Mouse (Mus musculus) midbrain, embryonic 11.5 days (tissue): ENCODE data around the gene Trim63. TPM values are rescaled to one million over a fixed set of nuclear protein-coding genes. Genes with fewer than 3 reads are reported as not detected.

Experiments used
- ATAC-seq: fragments of 200-750 bp; cut with Nextera tagmentation; 2 replicates; pipeline ENCODE4 v1.8.0; 2017; ENCODE audit warnings: moderate TSS enrichment, moderate library complexity; ENCODE audit not compliant: low FRiP score
- DNase-seq: peaks from one replicate; pipeline ENCODE4 v3.0.0; 2015; ENCODE audit warnings: low spot score; ENCODE audit errors: missing footprints
- H3K27ac ChIP-seq: fragments of 300-500 bp; sonication (generic); 2 replicates; pipeline ENCODE4 v1.5.1; 2014; ENCODE audit warnings: low read depth, low read length
- H3K27me3 ChIP-seq: fragments of 300-500 bp; sonication (generic); 2 replicates; pipeline ENCODE4 v1.6.1; 2014; ENCODE audit warnings: mild to moderate bottlenecking, low read length, moderate library complexity, mixed read lengths; ENCODE audit not compliant: control insufficient read depth, insufficient read depth
- H3K36me3 ChIP-seq: fragments of 300-500 bp; sonication (generic); 2 replicates; pipeline ENCODE4 v1.6.1; 2014; ENCODE audit warnings: mild to moderate bottlenecking, low read length, moderate library complexity, mixed read lengths; ENCODE audit not compliant: control insufficient read depth, insufficient read depth
- H3K4me1 ChIP-seq: fragments of 300-500 bp; sonication (generic); 2 replicates; pipeline ENCODE4 v1.6.1; 2014; ENCODE audit warnings: low read length; ENCODE audit not compliant: control insufficient read depth, insufficient read depth
- H3K4me2 ChIP-seq: fragments of 300-500 bp; sonication (generic); 2 replicates; pipeline ENCODE4 v1.6.1; 2014; ENCODE audit warnings: mild to moderate bottlenecking, moderate library complexity
- H3K4me3 ChIP-seq: fragments of 300-500 bp; sonication (generic); 2 replicates; pipeline ENCODE4 v1.5.1; 2014; ENCODE audit warnings: low read depth, low read length
- H3K9ac ChIP-seq: fragments of 300-500 bp; sonication (generic); 2 replicates; pipeline ENCODE4 v1.6.1; 2014; ENCODE audit warnings: low read length
- H3K9me3 ChIP-seq: fragments of 300-500 bp; sonication (generic); 2 replicates; pipeline ENCODE4 v1.6.1; 2016; ENCODE audit warnings: low read length; ENCODE audit not compliant: control insufficient read depth
- WGBS: fragments of 180-500 bp; shearing (Covaris S2); extraction: QIAGEN DNeasy Blood & Tissue Kit; methylation state at CpG from one replicate; pipeline ENCODE4 v1.1.7; 2014; 5-methylcytosine and 5-hydroxymethylcytosine counted together
- polyA plus RNA-seq: library from polyadenylated mRNA; unstranded; fragments of >200 nt; fragmentation: Nextera tagmentation; extraction: Ambion mirVana; gene quantifications from 2 replicates; pipeline ENCODE4 v1.2.1, GENCODE M21; 2014

The Trim63 gene
- polyA plus RNA-seq, 1 experiment from 2014 or later, result not detected

DNA sequence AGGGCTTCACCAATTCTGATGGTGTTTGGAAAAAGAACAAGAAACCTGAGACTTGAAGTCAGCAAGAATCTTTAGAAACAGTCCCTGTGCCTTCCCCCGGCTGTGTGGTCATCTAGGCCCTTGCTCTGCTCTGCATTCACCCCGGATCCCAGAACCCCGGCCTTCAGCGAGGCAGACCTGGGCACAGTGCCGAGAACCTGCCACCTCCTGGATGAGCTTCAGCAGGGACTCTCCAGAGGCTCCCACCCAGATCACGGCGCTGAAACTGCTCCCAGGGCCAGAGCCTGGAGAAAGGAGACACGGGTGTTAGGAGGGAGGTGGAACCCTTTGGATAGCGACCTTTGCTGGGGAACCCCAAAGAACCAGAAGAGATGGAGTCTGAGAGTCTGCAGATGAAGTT is 47.2 kb downstream of the Trim63 start:
- Histone ChIP-seq H3K27me3 (peaks cover 6% of the 10 kb centered on the region; the same call in 1 of the 2 replicates), H3K4me1 (no peaks in the 10 kb centered on the region; the same call in 1 of the 2 replicates), H3K36me3 (no peaks in the 10 kb centered on the region), H3K9ac (no peak overlapping the region), H3K27ac (no peak overlapping the region), H3K4me2 (no peak overlapping the region), H3K9me3 (no peaks in the 10 kb centered on the region), H3K4me3 (no peak overlapping the region)
- no peak for ATAC-seq
- WGBS, result 72% methylated on average over 9 of the region's 9 CpGs
- no peak for DNase-seq

DNA sequence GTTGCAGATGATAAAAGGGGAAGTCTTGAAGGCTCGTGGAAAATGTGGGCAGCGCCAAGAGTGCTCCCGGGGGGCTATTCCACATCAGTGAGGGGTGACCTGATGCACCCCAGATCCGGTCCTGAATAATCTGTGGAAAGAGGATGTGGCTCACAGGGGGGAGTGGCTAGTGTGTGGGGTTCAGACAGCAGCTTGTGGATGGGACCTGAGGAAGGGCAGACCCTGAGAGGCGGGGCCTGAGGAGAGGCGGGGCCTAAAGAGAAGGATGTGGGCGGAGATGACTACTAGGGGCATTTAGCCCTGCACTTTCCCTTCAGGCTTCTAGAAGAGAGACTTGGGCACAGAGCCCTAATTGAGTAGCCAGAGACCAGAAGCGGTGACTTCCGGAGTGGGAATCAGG is 47.7 kb downstream of the Trim63 start:
- whole genome bisulfite sequencing, result 22% methylated on average over 9 of the region's 9 CpGs
- Histone ChIP-seq H3K9me3 (no peaks in the 10 kb centered on the region), H3K4me1 (no peaks in the 10 kb centered on the region), H3K27me3 (peaks cover 2% of the 10 kb centered on the region; the same call in 1 of the 2 replicates), H3K4me3 (no peak overlapping the region), H3K4me2 (no peak overlapping the region), H3K36me3 (no peaks in the 10 kb centered on the region), H3K9ac (no peak overlapping the region), H3K27ac (no peak overlapping the region)
- DNase-seq (no peak), ATAC-seq (no peak)

DNA sequence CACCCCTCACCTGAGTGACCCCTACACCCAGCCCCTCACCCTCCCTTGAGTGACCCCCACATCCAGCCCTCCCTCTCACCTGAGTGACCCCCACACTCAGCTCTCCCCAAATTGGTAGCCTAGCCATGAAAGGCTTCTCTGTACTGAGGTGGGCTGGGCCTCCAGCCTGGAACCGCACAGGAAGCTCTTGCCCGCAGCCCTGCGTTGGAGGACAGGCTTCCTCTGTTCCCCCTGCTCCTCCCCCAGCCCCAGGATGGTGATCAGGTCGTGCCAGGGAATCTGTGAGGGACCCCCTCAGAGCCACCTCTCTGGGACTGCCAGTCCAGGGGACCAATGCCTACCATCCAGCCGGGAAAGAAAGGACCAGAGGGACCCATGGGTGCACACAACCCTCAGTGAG is 50.4 kb downstream of the Trim63 start:
- peaks cover 18% of the 10 kb centered on the region for H3K27me3 ChIP-seq
- H3K36me3 ChIP-seq, result no peaks in the 10 kb centered on the region
- no peak for DNase-seq
- 47% methylated on average over 5 of the region's 5 CpGs for WGBS
- no peak overlapping the region for H3K4me3 ChIP-seq
- no peak for ATAC-seq
- no peak overlapping the region for H3K27ac ChIP-seq
- H3K4me2 ChIP-seq, result no peak overlapping the region
- no peak overlapping the region for H3K9ac ChIP-seq
- H3K4me1 ChIP-seq, result no peaks in the 10 kb centered on the region
- H3K9me3 ChIP-seq, result no peaks in the 10 kb centered on the region

DNA sequence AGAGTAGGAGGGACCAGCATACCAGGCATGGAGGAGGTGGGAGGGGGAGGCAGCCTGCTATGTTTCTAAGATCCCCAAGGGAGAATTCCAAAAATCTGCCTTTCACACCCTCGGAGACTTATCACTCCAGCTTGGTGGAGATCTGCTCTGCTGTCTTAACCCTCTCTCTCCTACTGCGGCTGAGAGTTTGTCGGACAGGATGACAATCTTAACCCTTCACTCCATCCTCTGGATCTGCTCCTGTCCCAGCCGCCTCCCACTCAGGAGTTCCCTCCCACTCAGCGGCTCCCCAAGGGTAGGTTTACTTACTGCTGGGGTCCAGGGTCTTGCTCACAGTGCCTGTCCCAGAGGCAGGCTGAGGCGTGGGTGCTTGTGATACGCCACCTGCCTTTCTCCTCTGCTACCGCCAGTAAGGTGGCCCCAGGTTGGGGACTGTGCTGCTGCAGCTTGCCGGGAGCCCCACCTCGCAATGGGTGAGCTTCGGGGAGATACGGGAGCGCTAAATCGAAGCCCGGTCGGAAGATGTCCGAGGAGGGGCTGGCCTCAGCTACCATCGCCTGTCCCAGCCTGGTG is 55.8 kb downstream of the Trim63 start:
- Histone ChIP-seq H3K9ac (peak overlapping the region; percentile 44; the same call in 1 of the 2 replicates), H3K9me3 (no peaks in the 10 kb centered on the region), H3K27ac (no peak overlapping the region), H3K27me3 (peaks cover 37% of the 10 kb centered on the region), H3K4me3 (peak overlapping the region; percentile 37), H3K4me2 (peak overlapping the region; percentile 70), H3K36me3 (no peaks in the 10 kb centered on the region), H3K4me1 (peaks cover 13% of the 10 kb centered on the region)
- WGBS, result under 1% methylated on average over 18 of the region's 18 CpGs
- peak; percentile 85 for DNase-seq
- no peak for ATAC-seq

DNA sequence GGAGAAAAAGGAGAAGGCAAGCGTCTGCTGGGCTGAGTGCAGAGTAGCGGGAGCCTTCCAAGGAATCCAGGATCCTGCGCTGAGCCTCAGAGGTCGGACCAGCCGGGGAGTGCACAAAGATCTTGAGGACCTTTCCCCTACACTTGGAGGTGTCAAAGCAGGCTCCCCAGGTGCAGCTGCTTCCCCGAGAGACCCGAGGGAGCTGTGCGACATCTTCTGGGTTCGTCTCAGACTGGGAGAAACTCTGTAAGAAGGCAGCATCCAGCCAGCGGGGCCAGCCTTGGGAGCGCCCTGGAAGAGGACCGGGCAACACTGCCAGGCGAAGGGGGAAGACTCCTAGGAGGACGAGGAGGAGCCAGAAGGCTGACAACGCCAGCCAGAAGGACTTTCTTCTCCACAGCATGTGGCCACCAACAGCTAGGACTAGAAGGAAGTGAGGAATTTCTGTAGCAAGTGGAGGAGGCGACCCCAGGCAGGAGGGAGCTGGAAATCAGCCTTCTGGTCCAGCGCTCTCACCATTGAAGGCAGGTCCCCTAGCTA is 56.5 kb downstream of the Trim63 start:
- H3K4me1 ChIP-seq, result peaks cover 13% of the 10 kb centered on the region
- WGBS, result 1% methylated on average over 17 of the region's 17 CpGs
- H3K27me3 ChIP-seq, result peaks cover 37% of the 10 kb centered on the region
- no peaks in the 10 kb centered on the region for H3K9me3 ChIP-seq
- peak overlapping the region; percentile 37 for H3K4me3 ChIP-seq
- H3K9ac ChIP-seq, result peak overlapping the region; percentile 44; the same call in 1 of the 2 replicates
- DNase-seq (peak; percentile 92), ATAC-seq (no peak)
- H3K36me3 ChIP-seq, result no peaks in the 10 kb centered on the region
- no peak overlapping the region for H3K27ac ChIP-seq
- H3K4me2 ChIP-seq, result peak overlapping the region; percentile 70

DNA sequence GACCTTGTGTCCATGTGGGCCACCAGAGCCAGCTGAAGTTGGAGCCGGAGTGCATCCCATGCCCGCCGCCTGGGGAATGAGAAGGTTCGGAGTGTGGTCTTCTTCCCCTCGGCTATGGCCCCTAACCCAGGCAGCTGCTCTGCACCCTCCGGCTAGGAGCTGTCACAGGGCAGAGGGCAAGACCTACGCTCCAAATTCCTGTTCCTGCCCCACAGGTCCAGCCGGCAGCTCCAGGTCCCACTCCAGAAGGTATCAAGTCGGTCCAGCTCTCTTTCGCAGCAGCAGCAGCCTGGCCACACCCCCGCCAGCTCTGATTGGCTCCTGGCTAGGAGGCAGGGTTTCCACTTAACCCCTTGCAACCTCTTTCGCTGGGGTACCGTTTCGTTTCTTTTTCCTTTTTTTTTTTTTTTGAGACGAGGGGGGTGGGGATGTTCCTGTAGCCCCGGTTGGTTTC is 57.4 kb downstream of the Trim63 start:
- Histone ChIP-seq H3K9me3 (no peaks in the 10 kb centered on the region), H3K27ac (no peak overlapping the region), H3K4me2 (peak overlapping the region; percentile 70), H3K9ac (peak overlapping the region; percentile 22), H3K4me1 (peaks cover 13% of the 10 kb centered on the region), H3K36me3 (no peaks in the 10 kb centered on the region), H3K27me3 (peaks cover 37% of the 10 kb centered on the region), H3K4me3 (peak overlapping the region; percentile 37)
- under 1% methylated on average over 16 of the region's 16 CpGs for WGBS
- DNase-seq, result peak; percentile 96
- peak; percentile 71 for ATAC-seq

DNA sequence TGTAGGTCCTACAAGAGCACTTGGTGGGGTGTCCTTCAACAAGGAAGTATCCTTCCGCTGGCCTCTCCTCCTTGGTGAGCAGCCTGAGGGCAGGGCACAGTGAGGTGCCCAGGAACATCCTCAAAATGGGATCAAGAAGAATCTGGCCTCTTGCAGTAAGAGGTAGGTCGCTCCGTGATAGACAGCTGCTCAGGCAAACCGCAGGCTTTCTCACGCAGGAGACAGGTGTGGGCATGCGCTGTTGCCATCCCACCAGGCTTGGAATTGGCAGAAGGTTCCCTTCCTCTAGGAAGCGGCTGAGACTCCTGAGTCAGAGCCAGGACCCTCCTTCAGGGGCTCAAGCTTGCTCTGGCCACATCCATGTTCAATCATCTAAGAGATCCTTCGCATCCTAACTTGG is 58.4 kb downstream of the Trim63 start:
- no peak for ATAC-seq
- Histone ChIP-seq H3K4me1 (peaks cover 13% of the 10 kb centered on the region), H3K36me3 (no peaks in the 10 kb centered on the region), H3K9ac (no peak overlapping the region), H3K27ac (no peak overlapping the region), H3K27me3 (peaks cover 37% of the 10 kb centered on the region), H3K9me3 (no peaks in the 10 kb centered on the region), H3K4me2 (no peak overlapping the region), H3K4me3 (no peak overlapping the region)
- WGBS, result 82% methylated on average over 8 of the region's 8 CpGs
- no peak for DNase-seq

DNA sequence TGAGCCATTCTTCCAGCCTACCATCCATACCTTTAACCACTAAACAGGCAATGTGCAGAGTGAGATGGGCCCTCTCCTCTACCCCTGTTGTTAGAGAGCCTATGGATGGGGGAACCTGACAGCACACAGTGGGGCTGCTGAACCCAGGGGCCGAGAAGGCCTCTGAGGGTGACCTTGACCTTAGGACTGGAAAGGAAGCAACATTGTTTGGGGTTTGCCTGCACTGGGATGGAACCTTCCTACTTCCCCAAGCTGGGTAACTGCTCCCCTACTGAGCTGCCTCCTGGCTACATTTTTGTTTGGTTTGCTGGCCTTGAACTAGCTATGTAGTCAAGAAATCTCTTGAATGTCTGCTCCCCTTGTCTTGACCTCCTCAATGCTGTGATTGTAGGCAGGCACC is 59.4 kb downstream of the Trim63 start:
- H3K9ac ChIP-seq, result no peak overlapping the region
- H3K36me3 ChIP-seq, result no peaks in the 10 kb centered on the region
- 44% methylated on average over 1 of the region's 1 CpGs for WGBS
- no peak for ATAC-seq
- H3K4me2 ChIP-seq, result no peak overlapping the region
- H3K4me1 ChIP-seq, result peaks cover 13% of the 10 kb centered on the region
- H3K4me3 ChIP-seq, result no peak overlapping the region
- H3K27me3 ChIP-seq, result peaks cover 31% of the 10 kb centered on the region
- DNase-seq, result no peak
- H3K9me3 ChIP-seq, result no peaks in the 10 kb centered on the region
- no peak overlapping the region for H3K27ac ChIP-seq

DNA sequence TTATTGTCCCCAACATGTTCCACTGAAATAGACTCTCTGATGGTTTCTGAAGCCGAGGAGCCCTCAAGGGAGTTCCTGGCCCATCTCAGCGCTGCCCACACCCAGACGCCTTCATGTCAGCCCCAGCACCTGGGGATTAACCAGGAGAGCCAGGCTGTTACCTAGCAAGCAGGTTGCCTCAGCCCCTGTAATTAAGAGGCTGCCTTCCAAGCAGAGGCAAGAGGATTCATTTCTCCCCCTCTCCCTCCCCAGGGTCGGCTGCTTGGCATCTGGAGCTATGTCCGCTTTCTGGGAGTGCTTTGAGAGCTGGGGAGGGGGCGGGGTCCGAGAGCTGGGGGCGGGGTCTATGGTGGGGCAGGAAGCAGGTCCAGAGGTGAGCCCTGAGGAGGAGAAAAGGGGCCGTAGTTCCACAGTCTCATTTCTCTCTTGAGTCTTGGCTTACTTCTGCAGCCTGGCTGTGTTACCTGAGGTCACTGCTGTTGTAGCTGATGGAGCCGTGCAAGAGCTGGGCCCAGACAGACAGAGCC is 63.2 kb downstream of the Trim63 start:
- Histone ChIP-seq H3K9ac (no peak overlapping the region), H3K9me3 (no peaks in the 10 kb centered on the region), H3K36me3 (no peaks in the 10 kb centered on the region), H3K27me3 (no peaks in the 10 kb centered on the region), H3K4me1 (no peaks in the 10 kb centered on the region), H3K4me2 (no peak overlapping the region), H3K27ac (no peak overlapping the region), H3K4me3 (no peak overlapping the region)
- DNase-seq (no peak), ATAC-seq (no peak)
- WGBS, result 40% methylated on average over 10 of the region's 10 CpGs
